ENCODE assay signal across 7 mouse cellular contexts in the genomic region with DNA sequence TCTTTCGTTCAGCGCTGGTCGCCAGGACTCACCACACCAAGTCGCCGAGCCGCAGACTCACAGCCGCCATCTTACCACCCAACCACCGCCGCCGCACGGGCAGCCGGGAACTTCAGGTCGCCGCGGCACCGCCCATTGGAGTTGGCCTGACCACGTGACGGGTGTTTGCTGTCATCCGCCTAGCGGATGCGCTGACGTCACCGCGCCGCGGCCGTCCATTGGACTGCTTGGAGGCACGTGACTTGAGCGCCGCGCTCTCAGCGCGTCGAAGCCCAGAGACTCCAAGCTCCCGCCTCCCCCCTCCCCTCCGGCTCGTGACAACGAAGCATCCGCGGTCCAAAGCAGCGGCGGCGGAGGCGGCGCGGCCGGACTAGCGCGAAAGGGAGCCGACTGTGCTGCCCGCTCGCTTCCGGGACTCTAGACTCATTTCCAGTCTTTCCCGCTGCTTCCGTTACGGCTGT. TPM values are rescaled to one million over a fixed set of nuclear protein-coding genes. Genes with fewer than 3 reads are reported as not detected.
A peak's percentile ranks its signal among the peaks of the same experiment; 100 is the strongest.
DNase-seq lines count a peak whose midpoint lies in the region; ATAC-seq lines count a peak whose summit lies in the region.

A gene (minus strand): TSS at position 90 of the 461 bp plus-strand sequence.
A gene (plus strand): TSS at position 284 of the 461 bp plus-strand sequence.

- peaks cover 34% of the 10 kb centered on the region for H3K36me3 ChIP-seq in embryonic facial prominence, embryonic 12.5 days
- H3K36me3 ChIP-seq in limb, embryonic 11.5 days (ENCODE audit: control insufficient read depth, insufficient read depth, low read length): peaks cover 7% of the 10 kb centered on the region; the same call in 1 of the 2 replicates
- peaks cover 38% of the 10 kb centered on the region for H3K36me3 ChIP-seq in midbrain, embryonic 14.5 days (ENCODE audit: control insufficient read depth, insufficient read depth, low read length)

- peaks cover 18% of the 10 kb centered on the region for H3K4me1 ChIP-seq in embryonic facial prominence, embryonic 12.5 days
- H3K4me1 ChIP-seq in limb, embryonic 11.5 days (ENCODE audit: control insufficient read depth, insufficient read depth, low read length): peaks cover 4% of the 10 kb centered on the region; the same call in 1 of the 2 replicates
- peaks cover 18% of the 10 kb centered on the region for H3K4me1 ChIP-seq in midbrain, embryonic 14.5 days (ENCODE audit: control insufficient read depth, insufficient read depth, low read length)

- H3K4me3 ChIP-seq in embryonic facial prominence, embryonic 12.5 days: peak within 1 kb of the TSS; percentile 99
- H3K4me3 ChIP-seq in limb, embryonic 11.5 days (ENCODE audit: low read depth, low read length): peak within 1 kb of the TSS; percentile 88
- H3K4me3 ChIP-seq in midbrain, embryonic 14.5 days (replicated peaks; ENCODE audit: low read depth, low read length): peak within 1 kb of the TSS; percentile 96

- under 1% methylated on average over 54 of the region's 56 CpGs for whole genome bisulfite sequencing in embryonic facial prominence, embryonic 12.5 days
- WGBS in limb, embryonic 11.5 days: under 1% methylated on average over 55 of the region's 56 CpGs
- 0% methylated on average over 56 of the region's 56 CpGs for WGBS in midbrain, embryonic 14.5 days

- peak within 1 kb of the TSS; percentile 93 for H3K9ac ChIP-seq in embryonic facial prominence, embryonic 12.5 days
- peak within 1 kb of the TSS; percentile 92 for H3K9ac ChIP-seq in limb, embryonic 11.5 days (ENCODE audit: low read length)
- peak within 1 kb of the TSS; percentile 86 for H3K9ac ChIP-seq in midbrain, embryonic 14.5 days (replicated peaks; ENCODE audit: low read length)

- ATAC-seq in embryonic facial prominence, embryonic 12.5 days (ENCODE audit: insufficient number of reproducible peaks, insufficient read depth, low FRiP score, low TSS enrichment): peak; percentile 97
- ATAC-seq in limb, embryonic 11.5 days (ENCODE audit: insufficient number of reproducible peaks, low FRiP score, low TSS enrichment, low read depth): peak; percentile 99
- ATAC-seq in midbrain, embryonic 14.5 days (ENCODE audit: low FRiP score, low TSS enrichment): peak; percentile 100

- peak within 1 kb of the TSS; percentile 80 for H3K4me2 ChIP-seq in embryonic facial prominence, embryonic 12.5 days (replicated peaks)
- H3K4me2 ChIP-seq in limb, embryonic 11.5 days (ENCODE audit: low read depth, severe bottlenecking): peak within 1 kb of the TSS; percentile 86
- H3K4me2 ChIP-seq in midbrain, embryonic 14.5 days (ENCODE audit: low read length): peak within 1 kb of the TSS; percentile 95

- peak; percentile 99 for DNase-seq in adrenal gland, postnatal 25 days
- DNase-seq in heart, adult 11 months: peak; percentile 100
- peak; percentile 99 for DNase-seq in kidney, adult 18-20 months
- DNase-seq in limb, embryonic 11.5 days (ENCODE audit: low spot score): peak; percentile 99
- DNase-seq in midbrain, embryonic 14.5 days: peak; percentile 100
- DNase-seq in spleen, adult 18-20 months: peak; percentile 97 to 99

- H3K9me3 ChIP-seq in embryonic facial prominence, embryonic 12.5 days: no peaks in the 10 kb centered on the region
- H3K9me3 ChIP-seq in limb, embryonic 11.5 days (ENCODE audit: control insufficient read depth, low read length): no peaks in the 10 kb centered on the region
- H3K9me3 ChIP-seq in midbrain, embryonic 14.5 days (ENCODE audit: control insufficient read depth, low read length): no peaks in the 10 kb centered on the region

- H3K27me3 ChIP-seq in embryonic facial prominence, embryonic 12.5 days: no peaks in the 10 kb centered on the region
- no peaks in the 10 kb centered on the region for H3K27me3 ChIP-seq in limb, embryonic 11.5 days (ENCODE audit: control insufficient read depth, insufficient read depth, low read length)
- no peaks in the 10 kb centered on the region for H3K27me3 ChIP-seq in midbrain, embryonic 14.5 days (ENCODE audit: control insufficient read depth, insufficient read depth, low read length)

- H3K27ac ChIP-seq in embryonic facial prominence, embryonic 12.5 days: peak within 1 kb of the TSS; percentile 93
- peak within 1 kb of the TSS; percentile 85 for H3K27ac ChIP-seq in limb, embryonic 11.5 days (replicated peaks; ENCODE audit: low read depth, low read length)
- peak within 1 kb of the TSS; percentile 94 for H3K27ac ChIP-seq in midbrain, embryonic 14.5 days (replicated peaks; ENCODE audit: low read depth, low read length)

RNA-seq across cellular contexts. Expression of the first gene that starts in this region (rescaled TPM):
- total RNA-seq in adrenal gland, postnatal 25 days (2021): 106 and 107 TPM in 2 replicates
- polyA plus RNA-seq in embryonic facial prominence, embryonic 12.5 days (2016; fragmentation: Nextera tagmentation; extraction: Ambion mirVana): 169 and 172 TPM in 2 replicates
- polyA plus RNA-seq in limb, embryonic 11.5 days (2014; fragmentation: Nextera tagmentation; extraction: Ambion mirVana): 122 and 148 TPM in 2 replicates
- polyA plus RNA-seq in midbrain, embryonic 14.5 days (2014; fragmentation: Nextera tagmentation; extraction: Ambion mirVana): 123 and 147 TPM in 2 replicates

RNA-seq across cellular contexts. Expression of the second gene that starts in this region (rescaled TPM):
- total RNA-seq in adrenal gland, postnatal 25 days (2021): 43.6 and 46.7 TPM in 2 replicates
- 26.9 and 27.0 TPM in 2 replicates for polyA plus RNA-seq in embryonic facial prominence, embryonic 12.5 days (2016; fragmentation: Nextera tagmentation; extraction: Ambion mirVana)
- 25.1 and 25.9 TPM in 2 replicates for polyA plus RNA-seq in limb, embryonic 11.5 days (2014; fragmentation: Nextera tagmentation; extraction: Ambion mirVana)
- 15.7 and 19.8 TPM in 2 replicates for polyA plus RNA-seq in midbrain, embryonic 14.5 days (2014; fragmentation: Nextera tagmentation; extraction: Ambion mirVana)

Comparison
In these comparisons a context has a peak if more than half of its experiments do, and no peak if none do; other contexts are left out.
1. Peak in every context shown above with its lines: DNase-seq, ATAC-seq, H3K4me3 ChIP-seq and H3K27ac ChIP-seq.